Mouse (Mus musculus): ENCODE measurements around the gene Dennd2d.

- TF ChIP-seq SIN3A (IDR thresholded peaks at IDR 0.05; ENCODE audit: low read length): no peak
- TF ChIP-seq CTCF (IDR thresholded peaks at IDR 0.05 in 2 of 3, conservative IDR thresholded peaks at IDR 0.05 in 1 of 3; ENCODE audit: control insufficient read depth in 1 of 3, insufficient read depth in 1 of 3, low read depth in 2 of 3, low read length in 3 of 3, poor library complexity in 1 of 3, severe bottlenecking in 1 of 3): no peak
- no peak for TF ChIP-seq MYC (IDR thresholded peaks at IDR 0.05; ENCODE audit: low read depth, low read length)
- no peak for TF ChIP-seq POLR2A (IDR thresholded peaks at IDR 0.05; ENCODE audit: control insufficient read depth in 1 of 2, insufficient read depth in 1 of 2, low read depth in 1 of 2, low read length in 2 of 2, poor library complexity in 1 of 2)
Measured at GRCm38 (mm10) chr3:106474210-106474609, 8.0 kb upstream of the Dennd2d start.
